Mouse (Mus musculus) stomach, embryonic 14.5 days (tissue): ENCODE results near the gene Patj. TPM values are rescaled to one million over a fixed set of nuclear protein-coding genes. Genes with fewer than 3 reads are reported as not detected.
"Not testable (repeated sequence)": the region's sequence is repeated elsewhere in the genome, so short reads cannot be mapped to it uniquely, and the experiment has no call there.

ENCODE experiments used
- ATAC-seq: fragments of 200-750 bp; cut with Nextera tagmentation; 2 replicates; pipeline ENCODE4 v1.8.0; 2017; ENCODE audit warnings: low read depth, moderate TSS enrichment; ENCODE audit not compliant: insufficient number of reproducible peaks, insufficient read depth, low FRiP score
- H3K27ac ChIP-seq: fragments of 300-500 bp; sonication (generic); 2 replicates; pipeline ENCODE4 v1.5.1; 2014; ENCODE audit warnings: mild to moderate bottlenecking, low read length, moderate library complexity, mixed read lengths
- H3K27me3 ChIP-seq: fragments of 300-500 bp; sonication (generic); 2 replicates; pipeline ENCODE4 v1.6.1; 2014; ENCODE audit warnings: low read length, control low read depth, mixed read lengths; ENCODE audit not compliant: control insufficient read depth, insufficient read depth
- H3K36me3 ChIP-seq: fragments of 300-500 bp; sonication (generic); 2 replicates; pipeline ENCODE4 v1.6.1; 2014; ENCODE audit warnings: mild to moderate bottlenecking, control low read depth, low read length, moderate library complexity, mixed read lengths; ENCODE audit not compliant: control insufficient read depth, insufficient read depth
- H3K4me1 ChIP-seq: fragments of 300-500 bp; sonication (generic); 2 replicates; pipeline ENCODE4 v1.6.1; 2014; ENCODE audit warnings: low read length, control low read depth, mixed read lengths; ENCODE audit not compliant: control insufficient read depth, insufficient read depth
- H3K4me2 ChIP-seq: fragments of 300-500 bp; sonication (generic); replicated peaks from 2 replicates; pipeline ENCODE4 v1.6.1; 2014; ENCODE audit warnings: low read depth, low read length, control low read depth
- H3K4me3 ChIP-seq: fragments of 300-500 bp; sonication (generic); 2 replicates; pipeline ENCODE4 v1.5.1; 2014; ENCODE audit warnings: low read depth, low read length, control low read depth
- H3K9ac ChIP-seq: fragments of 300-500 bp; sonication (generic); replicated peaks from 2 replicates; pipeline ENCODE4 v1.6.1; 2014; ENCODE audit warnings: low read depth, mild to moderate bottlenecking, control low read depth, low read length, moderate library complexity, mixed read lengths
- H3K9me3 ChIP-seq: fragments of 300-500 bp; sonication (generic); 2 replicates; pipeline ENCODE4 v1.6.1; 2016; ENCODE audit warnings: low read depth, low read length, control low read depth; ENCODE audit not compliant: control insufficient read depth
- WGBS: fragments of 180-500 bp; shearing (Covaris S2); extraction: QIAGEN DNeasy Blood & Tissue Kit; methylation state at CpG from one replicate; pipeline ENCODE4 v1.1.7; 2014; 5-methylcytosine and 5-hydroxymethylcytosine counted together
- polyA plus RNA-seq: library from polyadenylated mRNA; unstranded; fragments of >200 nt; fragmentation: Nextera tagmentation; extraction: Ambion mirVana; gene quantifications from 2 replicates; pipeline ENCODE4 v1.2.1, GENCODE M21; 2014

Patj gene
- polyA plus RNA-seq, 1 experiment from 2014 or later = 28.0 TPM

GRCm38 (mm10) chr4:98400926-98401583, 5.5 kb downstream of the Patj start:
- peak; percentile 79 for ATAC-seq
- peaks cover 7% of the 10 kb centered on the region; the same call in 1 of the 2 replicates for H3K4me1 ChIP-seq
- H3K9me3 ChIP-seq = no peaks in the 10 kb centered on the region
- H3K4me3 ChIP-seq = no peak overlapping the region
- no peaks in the 10 kb centered on the region for H3K27me3 ChIP-seq
- no peak overlapping the region for H3K4me2 ChIP-seq
- H3K36me3 ChIP-seq = no peaks in the 10 kb centered on the region
- H3K9ac ChIP-seq = no peak overlapping the region
- 23% methylated on average over 6 of the region's 6 CpGs for WGBS
- H3K27ac ChIP-seq = no peak overlapping the region

- no peak overlapping the region for H3K4me3 ChIP-seq
- H3K27ac ChIP-seq = no peak overlapping the region
- no peak overlapping the region for H3K9ac ChIP-seq
- 54% methylated on average over 2 of the region's 2 CpGs for WGBS
- H3K9me3 ChIP-seq = no peaks in the 10 kb centered on the region
- peaks cover 7% of the 10 kb centered on the region; the same call in 1 of the 2 replicates for H3K4me1 ChIP-seq
- no peaks in the 10 kb centered on the region for H3K36me3 ChIP-seq
- H3K27me3 ChIP-seq = no peaks in the 10 kb centered on the region
- H3K4me2 ChIP-seq = no peak overlapping the region
- no peak for ATAC-seq
Observed at GRCm38 (mm10) chr4:98401584-98401962, 6.0 kb downstream of the Patj start.

- no peak for ATAC-seq
- Histone ChIP-seq H3K9ac (no peak overlapping the region), H3K27me3 (no peaks in the 10 kb centered on the region), H3K36me3 (no peaks in the 10 kb centered on the region), H3K4me3 (no peak overlapping the region), H3K27ac (no peak overlapping the region), H3K9me3 (no peaks in the 10 kb centered on the region), H3K4me1 (peaks cover 7% of the 10 kb centered on the region; the same call in 1 of the 2 replicates), H3K4me2 (no peak overlapping the region)
- WGBS = 64% methylated on average over 4 of the region's 4 CpGs
Observed at GRCm38 (mm10) chr4:98403492-98403891, 7.9 kb downstream of the Patj start.

- Histone ChIP-seq H3K4me2 (no peak overlapping the region), H3K27ac (no peak overlapping the region), H3K4me3 (no peak overlapping the region), H3K4me1 (peaks cover 7% of the 10 kb centered on the region; the same call in 1 of the 2 replicates), H3K36me3 (no peaks in the 10 kb centered on the region), H3K9ac (no peak overlapping the region), H3K27me3 (no peaks in the 10 kb centered on the region), H3K9me3 (no peaks in the 10 kb centered on the region)
- no peak for ATAC-seq
- WGBS = 88% methylated on average over 6 of the region's 6 CpGs
Observed at GRCm38 (mm10) chr4:98404412-98404811, 8.8 kb downstream of the Patj start.

- no peak for ATAC-seq
- no peak overlapping the region for H3K4me2 ChIP-seq
- H3K4me1 ChIP-seq = no peaks in the 10 kb centered on the region
- H3K27me3 ChIP-seq = no peaks in the 10 kb centered on the region
- no peaks in the 10 kb centered on the region for H3K9me3 ChIP-seq
- no peak overlapping the region for H3K4me3 ChIP-seq
- peaks cover 4% of the 10 kb centered on the region for H3K36me3 ChIP-seq
- no peak overlapping the region for H3K9ac ChIP-seq
- 87% methylated on average over 4 of the region's 4 CpGs for WGBS
- H3K27ac ChIP-seq = no peak overlapping the region
Observed at GRCm38 (mm10) chr4:98408455-98408854, 12.9 kb downstream of the Patj start.

GRCm38 (mm10) chr4:98415150-98415549, 19.6 kb downstream of the Patj start:
- not testable (repeated sequence) for H3K4me1 ChIP-seq, H3K9ac ChIP-seq, H3K27ac ChIP-seq, H3K27me3 ChIP-seq, H3K4me3 ChIP-seq, ATAC-seq, H3K36me3 ChIP-seq, H3K4me2 ChIP-seq, H3K9me3 ChIP-seq
- whole genome bisulfite sequencing = 96% methylated on average over 8 of the region's 8 CpGs

GRCm38 (mm10) chr4:98428371-98428770, 32.8 kb downstream of the Patj start:
- Histone ChIP-seq H3K4me3 (no peak overlapping the region), H3K36me3 (peaks cover 3% of the 10 kb centered on the region; the same call in 1 of the 2 replicates), H3K9ac (no peak overlapping the region), H3K27ac (no peak overlapping the region), H3K27me3 (no peaks in the 10 kb centered on the region), H3K4me2 (no peak overlapping the region), H3K9me3 (no peaks in the 10 kb centered on the region), H3K4me1 (peaks cover 4% of the 10 kb centered on the region; the same call in 1 of the 2 replicates)
- WGBS = 57% methylated on average over 8 of the region's 8 CpGs
- ATAC-seq = no peak

- Histone ChIP-seq H3K36me3 (peaks cover 3% of the 10 kb centered on the region; the same call in 1 of the 2 replicates), H3K4me3 (no peak overlapping the region), H3K4me1 (no peaks in the 10 kb centered on the region), H3K4me2 (no peak overlapping the region), H3K9me3 (no peaks in the 10 kb centered on the region), H3K27ac (no peak overlapping the region), H3K27me3 (no peaks in the 10 kb centered on the region), H3K9ac (no peak overlapping the region)
- ATAC-seq = peak; percentile 28; the same call in 1 of the 2 replicates
- WGBS = 84% methylated on average over 10 of the region's 10 CpGs
Observed at GRCm38 (mm10) chr4:98435641-98436457, 40.3 kb downstream of the Patj start.
